Mouse (Mus musculus): ENCODE measurements around the gene Phyhipl.

Gene Phyhipl

DNA sequence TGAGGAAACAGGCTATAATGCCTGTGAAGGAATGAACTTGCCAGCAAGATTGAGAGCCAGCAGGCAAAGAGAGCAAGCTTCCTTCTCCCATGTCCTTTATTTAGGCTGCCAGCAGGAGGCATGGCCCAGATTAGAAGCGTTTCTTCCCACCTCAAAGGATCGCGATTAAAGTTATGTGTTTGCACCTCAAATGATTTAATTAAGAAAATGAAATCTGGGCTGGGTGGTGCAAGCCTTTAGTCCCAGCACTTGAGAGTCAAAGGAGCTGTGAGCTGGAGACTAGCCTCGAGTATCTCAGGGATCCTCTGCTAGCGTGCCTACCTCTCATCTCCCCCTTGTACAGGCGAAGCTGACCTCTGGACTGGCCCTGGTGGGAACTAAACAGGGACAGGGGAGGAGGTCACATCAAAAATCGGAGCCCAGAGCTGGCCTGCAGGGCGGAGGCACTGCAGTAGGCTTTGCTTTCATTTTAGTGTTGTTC lies 122.4 kb downstream of the Phyhipl start:
- no peak for DNase-seq (ENCODE audit: low read depth, low spot score)

DNA sequence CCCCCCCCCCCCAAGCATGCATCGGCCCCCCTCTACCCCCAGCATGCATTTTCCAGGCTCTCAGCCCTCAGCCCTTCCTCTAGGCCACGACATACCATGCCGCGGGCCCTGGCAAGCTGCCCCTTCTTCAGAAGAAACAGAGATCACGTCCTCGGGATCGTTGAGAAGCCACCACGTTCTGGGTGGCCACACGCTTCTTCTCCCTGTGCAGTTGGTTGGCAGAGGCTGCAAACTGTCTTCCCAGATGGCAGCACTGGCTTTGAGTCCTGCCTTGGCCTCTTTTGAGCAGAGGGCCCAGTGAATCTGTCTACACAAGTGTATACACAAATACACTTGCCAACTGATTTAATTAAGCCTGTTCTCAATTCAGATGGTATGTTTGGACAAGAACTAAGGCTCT lies 123.5 kb downstream of the Phyhipl start:
- no peak for DNase-seq (ENCODE audit: low read depth, low spot score)

DNA sequence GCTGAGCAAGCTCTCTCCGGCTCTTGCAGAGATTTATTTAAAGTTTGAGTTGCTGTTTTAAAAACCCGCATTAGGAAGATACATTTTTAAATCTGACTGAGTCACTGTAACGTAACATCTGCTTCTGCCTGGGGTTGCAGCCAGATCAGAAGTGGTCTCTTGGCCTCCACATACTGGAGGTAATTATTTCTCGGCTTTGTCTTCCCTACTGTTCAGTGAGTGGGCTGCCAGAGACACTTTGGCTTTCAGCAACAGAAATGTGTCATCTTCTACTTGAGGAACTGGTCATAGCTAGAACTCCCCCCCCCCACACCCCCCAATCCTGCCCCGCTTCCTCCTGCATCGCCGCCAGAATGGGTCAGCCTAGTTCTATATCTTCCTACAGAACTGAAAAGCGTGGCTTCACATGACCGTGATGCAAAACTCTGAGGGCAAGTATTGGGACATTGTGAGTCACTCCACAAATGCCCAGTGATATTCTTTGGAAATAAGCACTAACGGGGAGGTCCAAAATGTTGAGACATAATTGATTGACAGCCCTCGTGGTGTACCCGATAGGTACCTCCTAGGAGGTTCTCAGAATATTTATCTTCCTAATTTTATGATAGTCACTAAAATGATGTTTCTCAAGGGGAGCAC lies 125.5 kb downstream of the Phyhipl start:
- DNase-seq (ENCODE audit: low read depth, low spot score) = no peak

DNA sequence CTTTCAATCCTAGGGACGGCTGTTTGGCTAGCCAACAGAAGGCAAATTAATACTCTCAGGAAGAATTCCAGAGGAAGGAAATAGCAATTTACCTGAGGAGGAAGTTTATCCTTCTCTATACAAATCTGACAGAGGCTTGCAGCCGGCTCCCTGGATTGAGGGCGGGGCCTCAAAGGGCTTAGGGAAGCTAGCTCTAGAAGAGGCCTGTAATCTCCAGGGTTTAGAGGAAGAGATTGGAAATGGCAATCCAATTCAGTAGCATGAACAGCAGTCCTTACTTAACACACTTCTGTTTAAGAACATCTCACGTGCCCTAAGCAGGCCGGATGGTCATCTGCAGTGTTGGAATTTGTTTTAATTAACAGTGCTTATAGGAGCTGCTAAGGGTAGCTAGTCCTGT lies 134.4 kb downstream of the Phyhipl start:
- DNase-seq (ENCODE audit: low read depth, low spot score) = no peak

DNA sequence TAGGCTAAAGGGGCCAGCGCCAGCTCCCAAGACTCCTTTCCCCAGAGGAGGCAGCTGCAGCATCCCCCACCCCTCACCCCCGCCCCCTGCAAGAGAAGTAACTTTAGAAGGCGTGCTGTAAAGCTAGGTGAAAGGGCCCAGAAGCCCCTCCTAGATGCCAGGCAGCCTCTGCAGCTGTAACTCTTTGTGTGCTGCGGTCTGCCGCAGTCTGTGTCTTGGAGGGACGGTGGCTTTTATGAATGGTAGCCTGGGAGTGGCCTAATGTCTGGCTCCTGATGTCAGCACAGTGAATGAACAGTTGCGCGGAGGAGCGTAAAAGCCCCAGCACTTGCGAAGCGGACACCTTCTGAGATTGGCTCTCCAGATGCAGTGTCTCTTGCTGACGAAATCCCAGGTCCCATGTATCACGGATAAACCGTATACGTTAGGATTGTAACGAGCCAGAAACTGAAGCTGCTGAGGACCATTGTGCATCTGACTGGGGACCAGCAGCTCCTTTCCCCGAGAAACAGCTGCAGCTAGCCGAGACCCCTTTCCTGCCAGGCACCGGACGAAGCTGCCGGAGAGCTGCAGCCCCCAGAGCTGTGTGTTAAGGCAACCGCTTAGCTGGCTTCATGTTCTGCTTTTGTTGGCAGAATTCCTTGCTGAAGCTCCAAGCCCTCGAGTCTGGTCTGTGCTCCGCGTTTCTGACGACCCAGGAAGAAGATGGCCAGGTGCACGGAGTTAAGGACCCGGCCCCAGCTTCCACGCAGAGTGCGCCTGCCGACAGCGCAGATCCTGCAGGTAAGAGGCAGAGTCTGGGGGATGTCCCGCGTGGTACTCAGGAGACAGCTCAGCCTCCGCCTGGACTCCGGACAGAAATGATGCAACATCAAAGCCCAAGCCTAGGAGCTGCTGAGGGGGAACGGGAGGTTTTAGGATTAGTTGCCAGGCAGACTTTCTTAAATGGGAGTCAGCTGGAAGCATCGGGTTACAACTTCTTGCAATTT lies 135.3 kb downstream of the Phyhipl start:
- DNase-seq (ENCODE audit: low read depth, low spot score) = no peak

DNA sequence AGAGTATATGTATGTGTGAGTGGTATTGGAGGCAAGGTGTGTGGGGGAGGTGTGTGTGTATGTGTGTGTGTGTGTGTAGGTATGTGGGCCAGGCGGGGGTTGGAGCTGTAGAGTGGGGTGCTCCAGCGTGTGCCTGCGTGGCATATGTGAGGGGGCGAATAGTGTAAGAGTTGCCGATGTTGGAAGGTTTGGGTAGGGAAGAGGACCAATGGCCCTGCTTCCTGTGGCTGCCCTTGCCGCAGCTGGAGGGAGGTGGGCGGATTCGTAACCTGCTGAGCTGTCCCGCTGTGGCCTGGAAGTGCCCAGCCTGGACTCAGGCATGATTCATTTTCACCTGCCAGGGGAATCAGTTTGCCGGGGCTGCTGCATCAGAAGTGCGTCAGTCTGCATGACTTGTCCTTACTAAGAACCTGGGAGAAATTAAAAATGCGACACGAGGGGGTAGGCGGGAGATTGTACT lies 136.1 kb downstream of the Phyhipl start:
- DNase-seq (ENCODE audit: low read depth, low spot score) = no peak

DNA sequence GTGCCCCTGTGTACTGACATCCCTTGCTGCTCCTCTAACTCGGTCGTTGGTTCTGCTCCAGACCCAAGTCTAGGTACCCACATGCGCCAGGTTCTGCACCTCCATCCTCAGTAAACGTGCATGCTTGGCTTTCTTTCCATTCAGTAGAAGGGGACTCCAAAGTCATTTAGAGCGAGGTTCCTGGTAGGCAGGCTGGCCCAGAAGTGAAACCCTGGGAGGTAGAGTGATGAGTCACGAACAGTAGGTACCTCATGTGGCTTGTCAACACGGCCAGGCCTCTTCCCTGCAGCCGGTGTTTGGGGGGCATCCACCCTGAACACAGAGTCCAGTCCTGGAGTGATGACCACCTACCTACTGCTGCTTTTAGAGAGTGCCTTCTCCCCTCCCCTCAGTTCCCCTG lies 139.1 kb downstream of the Phyhipl start:
- no peak for DNase-seq (ENCODE audit: low read depth, low spot score)

DNA sequence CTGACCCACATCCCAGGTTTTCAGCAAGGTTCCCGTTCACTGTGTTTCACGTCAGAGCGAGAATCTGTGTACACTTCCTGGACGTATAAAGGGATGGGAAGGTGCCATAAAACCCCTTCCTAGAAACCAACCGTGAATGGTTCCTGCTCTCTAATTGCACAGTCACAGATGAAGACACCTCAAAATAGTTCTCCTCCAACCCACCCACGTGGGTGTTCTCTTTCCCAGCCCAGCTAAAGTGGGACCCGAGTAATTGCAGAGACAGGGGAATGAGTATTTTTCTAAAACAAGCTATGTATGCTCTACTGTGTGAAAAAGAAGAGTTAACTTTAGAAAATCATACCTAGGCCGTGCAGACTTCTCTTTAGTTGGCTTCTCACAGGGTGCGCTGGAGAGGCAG lies 140.9 kb downstream of the Phyhipl start:
- no peak for DNase-seq (ENCODE audit: low read depth, low spot score)

DNA sequence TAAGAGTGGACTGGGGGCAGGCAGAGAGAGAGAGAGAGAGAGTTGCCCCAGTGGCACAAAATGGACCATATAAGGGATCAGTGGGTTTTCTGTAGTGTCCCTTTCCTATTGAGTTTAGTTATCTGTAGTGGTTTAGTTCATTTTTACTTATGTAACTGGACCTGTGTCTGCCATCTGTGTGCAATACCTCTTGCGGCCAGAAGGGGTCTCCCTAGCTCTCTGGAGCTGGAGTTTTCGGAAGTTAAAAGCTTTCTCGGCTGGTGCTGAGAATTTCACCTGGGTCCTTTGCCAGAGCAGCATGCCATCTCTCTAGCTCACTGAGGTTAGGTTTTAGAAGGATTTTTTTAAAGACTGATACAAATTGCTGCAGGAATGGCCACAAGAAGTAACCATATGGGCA lies 147.9 kb downstream of the Phyhipl start:
- DNase-seq (ENCODE audit: low read depth, low spot score) = no peak
